Mouse (Mus musculus) neural tube, embryonic 10.5 days (tissue): ENCODE measurements at regions not wholly inside any gene's neighbourhood (a gene's known extent, or its start where the extent isn't known, plus 50 kb on each side); places are given as distances from the start of the nearest gene placed in this dataset.

Experiments
- DNase-seq: peaks from one replicate; pipeline ENCODE4 v3.0.0-alpha.2; 2017; ENCODE audit warnings: low spot score; ENCODE audit errors: extremely low spot score

DNA sequence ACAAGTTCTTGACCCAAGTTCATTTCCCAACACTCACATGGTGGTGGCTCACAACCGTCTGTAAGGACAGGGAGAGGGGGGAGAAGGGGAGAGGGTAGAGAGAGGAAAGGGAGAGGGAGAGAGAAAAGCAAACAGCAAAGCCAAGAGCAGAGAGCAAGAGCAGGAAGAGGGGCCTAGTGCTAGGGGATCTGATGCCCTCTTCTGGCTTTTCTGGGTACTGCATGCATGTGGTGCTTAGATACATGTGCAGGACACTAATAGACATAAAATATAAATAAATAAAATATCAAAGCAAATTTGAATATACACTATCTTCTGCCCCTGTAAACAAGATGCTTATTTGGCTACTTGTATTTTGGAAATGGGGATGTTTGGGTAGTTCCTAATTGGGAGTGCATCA lies 91.2 kb downstream of the Rnf138rt1 start:
- peak; percentile 36 for DNase-seq
